Mouse (Mus musculus): ENCODE results near the gene Creb3l1.

- TF ChIP-seq CTCF (IDR thresholded peaks at IDR 0.05; ENCODE audit: insufficient read depth, low read length), result no peak
- no peak for TF ChIP-seq POLR2A (IDR thresholded peaks at IDR 0.05; ENCODE audit: borderline replicate concordance, extremely low read depth, low read depth, low read length)
These were observed 35.3 kb upstream of the Creb3l1 start for GRCm38 (mm10) chr2:92059481-92060220.
